Mouse (Mus musculus) lung, postnatal 0 days (tissue): ENCODE data around the gene Dnajb13. TPM values are rescaled to one million over a fixed set of nuclear protein-coding genes. Genes with fewer than 3 reads are reported as not detected.
"Not testable (repeated sequence)": the region's sequence is repeated elsewhere in the genome, so short reads cannot be mapped to it uniquely, and the experiment has no call there.

Experiments
- ATAC-seq: fragments of 200-750 bp; cut with Nextera tagmentation; 2 replicates; pipeline ENCODE4 v1.8.0; 2017; ENCODE audit warnings: moderate library complexity
- DNase-seq: peaks from one replicate; pipeline ENCODE4 v3.0.0-alpha.2; 2016; ENCODE audit warnings: low spot score
- H3K27ac ChIP-seq: fragments of 300-500 bp; sonication (generic); 2 replicates; pipeline ENCODE4 v1.5.1; 2014; ENCODE audit warnings: antibody characterized with exemption, mild to moderate bottlenecking, low read length, mixed read lengths
- H3K27me3 ChIP-seq: fragments of 300-500 bp; sonication (generic); replicated peaks from 2 replicates; pipeline ENCODE4 v1.6.1; 2014; ENCODE audit warnings: low read length, mixed read lengths; ENCODE audit not compliant: insufficient read depth
- H3K36me3 ChIP-seq: fragments of 300-500 bp; sonication (generic); 2 replicates; pipeline ENCODE4 v1.6.1; 2014; ENCODE audit warnings: low read length, mixed read lengths; ENCODE audit not compliant: insufficient read depth
- H3K4me1 ChIP-seq: fragments of 300-500 bp; sonication (generic); 2 replicates; pipeline ENCODE4 v1.6.1; 2014; ENCODE audit warnings: antibody characterized with exemption, low read depth, low read length, mixed read lengths; ENCODE audit not compliant: insufficient read depth
- H3K4me2 ChIP-seq: fragments of 300-500 bp; sonication (generic); replicated peaks from 2 replicates; pipeline ENCODE4 v1.6.1; 2014; ENCODE audit warnings: low read depth, mild to moderate bottlenecking, low read length, moderate library complexity, mixed read lengths
- H3K4me3 ChIP-seq: fragments of 300-500 bp; sonication (generic); 2 replicates; pipeline ENCODE4 v1.5.1; 2014; ENCODE audit warnings: low read depth, low read length
- H3K9ac ChIP-seq: fragments of 300-500 bp; sonication (generic); replicated peaks from 2 replicates; pipeline ENCODE4 v1.6.1; 2014; ENCODE audit warnings: low read depth, mild to moderate bottlenecking
- H3K9me3 ChIP-seq: fragments of 300-500 bp; sonication (generic); 2 replicates; pipeline ENCODE4 v1.6.1; 2016; ENCODE audit warnings: low read length, mixed read lengths
- CTCF ChIP-seq: IDR thresholded peaks from 2 replicates; pipeline ENCODE4 v1.5.1; 2016; ENCODE audit warnings: antibody characterized with exemption, mild to moderate bottlenecking
- EP300 ChIP-seq: IDR thresholded peaks from 2 replicates; pipeline ENCODE4 v1.6.1; 2016; ENCODE audit warnings: antibody characterized with exemption, mild to moderate bottlenecking, control low read depth
- WGBS: fragments of 180-500 bp; shearing (Covaris S2); extraction: QIAGEN DNeasy Blood & Tissue Kit; methylation state at CpG from one replicate; pipeline ENCODE4 v1.1.7; 2014; 5-methylcytosine and 5-hydroxymethylcytosine counted together
- polyA plus RNA-seq: library from polyadenylated mRNA; unstranded; fragments of >200 nt; fragmentation: Nextera tagmentation; extraction: Ambion mirVana; gene quantifications from 2 replicates; pipeline ENCODE4 v1.2.1, GENCODE M21; 2015

The Dnajb13 gene
- polyA plus RNA-seq, 1 experiment from 2014 or later, result 13.7 TPM

- peak overlapping the region; percentile 86 for H3K27ac ChIP-seq
- H3K4me1 ChIP-seq, result 0 out of 2 replicates have a peak, but pooled peaks cover 5% of the 10 kb centered on the region
- H3K9ac ChIP-seq, result peak overlapping the region; percentile 58
- no peaks in the 10 kb centered on the region for H3K36me3 ChIP-seq
- peak overlapping the region; percentile 57 for H3K4me3 ChIP-seq
- no peaks in the 10 kb centered on the region for H3K9me3 ChIP-seq
- peak; percentile 63 for ATAC-seq
- peak overlapping the region; percentile 83 for H3K4me2 ChIP-seq
- peak; percentile 79 for DNase-seq
- no peak for TF ChIP-seq EP300
- TF ChIP-seq CTCF, result peak; percentile 22
- WGBS, result 5% methylated on average over 33 of the region's 36 CpGs
- no peaks in the 10 kb centered on the region for H3K27me3 ChIP-seq
Observed at GRCm38 (mm10) chr7:100492391-100493116, 22.2 kb downstream of the Dnajb13 start.

- Histone ChIP-seq H3K4me2 (no peak overlapping the region), H3K27me3 (no peaks in the 10 kb centered on the region), H3K9me3 (no peaks in the 10 kb centered on the region), H3K9ac (no peak overlapping the region), H3K27ac (no peak overlapping the region), H3K36me3 (no peaks in the 10 kb centered on the region), H3K4me3 (no peak overlapping the region), H3K4me1 (no peaks in the 10 kb centered on the region)
- DNase-seq, result no peak
- no peak for ATAC-seq
- WGBS, result 21% methylated on average over 10 of the region's 10 CpGs
- no peak for TF ChIP-seq EP300
- no peak for TF ChIP-seq CTCF
Observed at GRCm38 (mm10) chr7:100488474-100489048, 26.2 kb downstream of the Dnajb13 start.

GRCm38 (mm10) chr7:100487301-100487700, 27.5 kb downstream of the Dnajb13 start:
- WGBS, result 74% methylated on average over 2 of the region's 2 CpGs
- no peaks in the 10 kb centered on the region for H3K36me3 ChIP-seq
- H3K27me3 ChIP-seq, result no peaks in the 10 kb centered on the region
- no peak for TF ChIP-seq EP300
- no peak for TF ChIP-seq CTCF
- no peak overlapping the region for H3K9ac ChIP-seq
- no peaks in the 10 kb centered on the region for H3K4me1 ChIP-seq
- no peaks in the 10 kb centered on the region for H3K9me3 ChIP-seq
- H3K4me2 ChIP-seq, result no peak overlapping the region
- DNase-seq (no peak), ATAC-seq (no peak)
- no peak overlapping the region for H3K27ac ChIP-seq
- no peak overlapping the region for H3K4me3 ChIP-seq

GRCm38 (mm10) chr7:100484493-100484892, 30.3 kb downstream of the Dnajb13 start:
- no peak for ATAC-seq
- TF ChIP-seq CTCF, result no peak
- Histone ChIP-seq H3K27me3 (no peaks in the 10 kb centered on the region), H3K9me3 (no peaks in the 10 kb centered on the region), H3K4me3 (no peak overlapping the region), H3K9ac (no peak overlapping the region), H3K4me2 (no peak overlapping the region), H3K27ac (no peak overlapping the region), H3K4me1 (no peaks in the 10 kb centered on the region), H3K36me3 (no peaks in the 10 kb centered on the region)
- whole genome bisulfite sequencing, result 70% methylated on average over 5 of the region's 5 CpGs
- DNase-seq, result peak; percentile 25

- not testable (repeated sequence) for H3K27me3 ChIP-seq, H3K27ac ChIP-seq, H3K4me3 ChIP-seq, H3K9ac ChIP-seq, H3K36me3 ChIP-seq, H3K9me3 ChIP-seq, DNase-seq, ATAC-seq, H3K4me1 ChIP-seq, H3K4me2 ChIP-seq
- WGBS, result 73% methylated on average over 2 of the region's 2 CpGs
Observed at GRCm38 (mm10) chr7:100482046-100482445, 32.7 kb downstream of the Dnajb13 start.

GRCm38 (mm10) chr7:100480175-100480574, 34.6 kb downstream of the Dnajb13 start:
- H3K27me3 ChIP-seq, result no peaks in the 10 kb centered on the region
- H3K4me1 ChIP-seq, result no peaks in the 10 kb centered on the region
- H3K9ac ChIP-seq, result no peak overlapping the region
- WGBS, result 81% methylated on average over 17 of the region's 17 CpGs
- H3K27ac ChIP-seq, result no peak overlapping the region
- ATAC-seq, result no peak
- H3K4me2 ChIP-seq, result no peak overlapping the region
- TF ChIP-seq CTCF (no peak), EP300 (no peak)
- H3K4me3 ChIP-seq, result no peak overlapping the region
- no peaks in the 10 kb centered on the region for H3K9me3 ChIP-seq
- DNase-seq, result no peak
- no peaks in the 10 kb centered on the region for H3K36me3 ChIP-seq
